Mouse (Mus musculus): ENCODE data around the gene Snrnp70. TPM values are rescaled to one million over a fixed set of nuclear protein-coding genes. Genes with fewer than 3 reads are reported as not detected.
A peak's percentile ranks its signal among the peaks of the same experiment; 100 is the strongest.

Gene Snrnp70
- polyA plus RNA-seq, 1 experiment from 2014 or later = 323 TPM

- no peak within 1 kb of the TSS for H3K9ac ChIP-seq
- peak within 1 kb of the TSS; percentile 31 for H3K4me2 ChIP-seq (replicated peaks)
- H3K36me3 ChIP-seq = peaks cover 50% of the 10 kb centered on the region
- no peak within 1 kb of the TSS for H3K27ac ChIP-seq
- no peak within 1 kb of the TSS for H3K4me3 ChIP-seq
- peaks cover 26% of the 10 kb centered on the region for H3K4me1 ChIP-seq
- WGBS = 64% methylated on average over 6 of the region's 6 CpGs
- ATAC-seq (ENCODE audit: insufficient number of reproducible peaks, insufficient read depth, low FRiP score, low TSS enrichment) = no peak
- H3K27me3 ChIP-seq = peaks cover 58% of the 10 kb centered on the region
- H3K9me3 ChIP-seq = no peaks in the 10 kb centered on the region
Measured at GRCm38 (mm10) chr7:45420615-45420919, 25.0 kb upstream of the Snrnp70 start, which contains the start of gene Lhb. Lhb (plus strand) TSS chr7:45420820.

- Histone ChIP-seq H3K9me3 (no peaks in the 10 kb centered on the region), H3K9ac (no peak overlapping the region), H3K27ac (no peak overlapping the region), H3K4me3 (no peak overlapping the region), H3K36me3 (peaks cover 45% of the 10 kb centered on the region), H3K4me1 (peaks cover 30% of the 10 kb centered on the region), H3K4me2 (replicated peaks) (peak overlapping the region; percentile 31), H3K27me3 (peaks cover 63% of the 10 kb centered on the region)
- 11% methylated on average over 27 of the region's 27 CpGs for WGBS
- ATAC-seq (ENCODE audit: insufficient number of reproducible peaks, insufficient read depth, low FRiP score, low TSS enrichment) = no peak
Measured at GRCm38 (mm10) chr7:45419859-45420614, 24.5 kb upstream of the Snrnp70 start.

- Histone ChIP-seq H3K27ac (peak overlapping the region; percentile 50), H3K4me1 (peaks cover 43% of the 10 kb centered on the region), H3K4me3 (no peak overlapping the region), H3K9ac (peak overlapping the region; percentile 16; the same call in 1 of the 2 replicates), H3K9me3 (no peaks in the 10 kb centered on the region), H3K27me3 (peaks cover 84% of the 10 kb centered on the region), H3K4me2 (replicated peaks) (peak overlapping the region; percentile 27), H3K36me3 (peaks cover 25% of the 10 kb centered on the region)
- WGBS = 8% methylated on average over 13 of the region's 13 CpGs
- ATAC-seq (ENCODE audit: insufficient number of reproducible peaks, insufficient read depth, low FRiP score, low TSS enrichment) = no peak
Measured at GRCm38 (mm10) chr7:45417962-45418492, 22.5 kb upstream of the Snrnp70 start.

- WGBS = 13% methylated on average over 37 of the region's 37 CpGs
- Histone ChIP-seq H3K4me2 (replicated peaks) (peak overlapping the region; percentile 34), H3K36me3 (peaks cover 1% of the 10 kb centered on the region; the same call in 1 of the 2 replicates), H3K9ac (peak overlapping the region; percentile 27; the same call in 1 of the 2 replicates), H3K27me3 (peaks cover 95% of the 10 kb centered on the region), H3K9me3 (no peaks in the 10 kb centered on the region), H3K4me1 (peaks cover 45% of the 10 kb centered on the region), H3K27ac (no peak overlapping the region), H3K4me3 (peak overlapping the region; percentile 20)
- ATAC-seq (ENCODE audit: insufficient number of reproducible peaks, insufficient read depth, low FRiP score, low TSS enrichment) = no peak
Measured at GRCm38 (mm10) chr7:45415636-45416035, 20.1 kb upstream of the Snrnp70 start.

- peaks cover 36% of the 10 kb centered on the region for H3K4me1 ChIP-seq
- H3K27me3 ChIP-seq = peaks cover 95% of the 10 kb centered on the region
- H3K36me3 ChIP-seq = no peaks in the 10 kb centered on the region
- no peaks in the 10 kb centered on the region for H3K9me3 ChIP-seq
- WGBS = 44% methylated on average over 12 of the region's 12 CpGs
- no peak overlapping the region for H3K4me2 ChIP-seq (replicated peaks)
- no peak for ATAC-seq (ENCODE audit: insufficient number of reproducible peaks, insufficient read depth, low FRiP score, low TSS enrichment)
- peak overlapping the region; percentile 57; the same call in 1 of the 2 replicates for H3K4me3 ChIP-seq
- H3K9ac ChIP-seq = no peak overlapping the region
- no peak overlapping the region for H3K27ac ChIP-seq
Measured at GRCm38 (mm10) chr7:45414740-45415224, 19.2 kb upstream of the Snrnp70 start.

GRCm38 (mm10) chr7:45413864-45414739 is 18.6 kb upstream of the Snrnp70 start:
- Histone ChIP-seq H3K4me1 (peaks cover 35% of the 10 kb centered on the region), H3K4me3 (peak overlapping the region; percentile 57), H3K9ac (peak overlapping the region; percentile 72), H3K36me3 (no peaks in the 10 kb centered on the region), H3K9me3 (no peaks in the 10 kb centered on the region), H3K27ac (peak overlapping the region; percentile 77), H3K27me3 (peaks cover 97% of the 10 kb centered on the region), H3K4me2 (replicated peaks) (peak overlapping the region; percentile 91)
- 2% methylated on average over 26 of the region's 27 CpGs for WGBS
- ATAC-seq (ENCODE audit: insufficient number of reproducible peaks, insufficient read depth, low FRiP score, low TSS enrichment) = 0 out of 2 replicates have a peak, but pooled peaks have one; percentile 22

GRCm38 (mm10) chr7:45413113-45413863 is 17.7 kb upstream of the Snrnp70 start, which contains the start of gene Ntf5:
Ntf5 (plus strand) TSS chr7:45413695.
- peak within 1 kb of the TSS; percentile 77 for H3K27ac ChIP-seq
- peak; percentile 23; the same call in 1 of the 2 replicates for ATAC-seq (ENCODE audit: insufficient number of reproducible peaks, insufficient read depth, low FRiP score, low TSS enrichment)
- H3K4me2 ChIP-seq (replicated peaks) = peak within 1 kb of the TSS; percentile 91
- H3K4me3 ChIP-seq = peak within 1 kb of the TSS; percentile 57
- WGBS = 4% methylated on average over 32 of the region's 45 CpGs
- H3K36me3 ChIP-seq = no peaks in the 10 kb centered on the region
- no peaks in the 10 kb centered on the region for H3K9me3 ChIP-seq
- H3K4me1 ChIP-seq = peaks cover 32% of the 10 kb centered on the region
- peaks cover 97% of the 10 kb centered on the region for H3K27me3 ChIP-seq
- H3K9ac ChIP-seq = peak within 1 kb of the TSS; percentile 72

- Histone ChIP-seq H3K9me3 (no peaks in the 10 kb centered on the region), H3K9ac (no peak overlapping the region), H3K4me2 (replicated peaks) (no peak overlapping the region), H3K27me3 (peaks cover 97% of the 10 kb centered on the region), H3K27ac (no peak overlapping the region), H3K36me3 (no peaks in the 10 kb centered on the region), H3K4me1 (peaks cover 23% of the 10 kb centered on the region), H3K4me3 (no peak overlapping the region)
- 81% methylated on average over 2 of the region's 2 CpGs for WGBS
- ATAC-seq (ENCODE audit: insufficient number of reproducible peaks, insufficient read depth, low FRiP score, low TSS enrichment) = no peak
Measured at GRCm38 (mm10) chr7:45412421-45412820, 16.9 kb upstream of the Snrnp70 start.

GRCm38 (mm10) chr7:45409497-45410163 is 14.1 kb upstream of the Snrnp70 start:
- WGBS = 87% methylated on average over 8 of the region's 8 CpGs
- Histone ChIP-seq H3K9me3 (no peaks in the 10 kb centered on the region), H3K4me2 (replicated peaks) (no peak overlapping the region), H3K27me3 (peaks cover 95% of the 10 kb centered on the region), H3K36me3 (no peaks in the 10 kb centered on the region), H3K4me1 (peaks cover 19% of the 10 kb centered on the region), H3K27ac (no peak overlapping the region), H3K9ac (no peak overlapping the region), H3K4me3 (no peak overlapping the region)
- ATAC-seq (ENCODE audit: insufficient number of reproducible peaks, insufficient read depth, low FRiP score, low TSS enrichment) = no peak

- H3K9me3 ChIP-seq = no peaks in the 10 kb centered on the region
- no peak overlapping the region for H3K4me2 ChIP-seq (replicated peaks)
- WGBS = 87% methylated on average over 17 of the region's 17 CpGs
- no peak for ATAC-seq (ENCODE audit: insufficient number of reproducible peaks, insufficient read depth, low FRiP score, low TSS enrichment)
- H3K36me3 ChIP-seq = no peaks in the 10 kb centered on the region
- H3K27ac ChIP-seq = no peak overlapping the region
- H3K4me3 ChIP-seq = no peak overlapping the region
- no peak overlapping the region for H3K9ac ChIP-seq
- peaks cover 88% of the 10 kb centered on the region for H3K27me3 ChIP-seq
- peaks cover 15% of the 10 kb centered on the region for H3K4me1 ChIP-seq
Measured at GRCm38 (mm10) chr7:45408949-45409348, 13.4 kb upstream of the Snrnp70 start.
